Mouse (Mus musculus): ENCODE results near the gene Rnase12. TPM values are rescaled to one million over a fixed set of nuclear protein-coding genes. Genes with fewer than 3 reads are reported as not detected.

Gene Rnase12
- polyA plus RNA-seq, 1 experiment = not detected

DNA sequence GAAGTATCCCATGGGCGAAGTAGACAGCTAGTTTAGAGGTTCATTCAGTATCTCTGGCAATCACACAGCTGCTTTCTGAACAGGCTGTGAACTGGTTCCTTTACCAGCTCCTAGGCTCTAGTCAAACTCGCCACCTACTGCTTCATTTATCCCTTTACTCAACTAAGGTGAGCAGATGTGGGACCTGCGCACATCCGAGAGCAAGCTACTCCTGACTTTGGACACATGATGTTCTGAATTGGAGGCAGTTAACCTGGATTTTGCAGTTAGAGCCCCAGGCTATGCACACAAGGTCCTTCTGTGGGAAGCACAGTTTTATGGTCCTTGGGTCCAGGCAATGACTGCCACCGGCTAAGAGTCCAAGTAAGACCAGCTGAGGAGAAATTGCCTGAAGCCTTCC, 3.3 kb upstream of the Rnase12 start:
- TF ChIP-seq POLR2A (IDR thresholded peaks at IDR 0.05; ENCODE audit: control insufficient read depth, low read depth, low read length) (no peak), CTCF (IDR thresholded peaks at IDR 0.05; ENCODE audit: control insufficient read depth, insufficient read depth, insufficient replicate concordance, low read depth, low read length) (no peak)
- Histone ChIP-seq H3K27me3 (ENCODE audit: control insufficient read depth, insufficient read depth, low read length) (no peaks in the 10 kb centered on the region), H3K4me1 (ENCODE audit: control insufficient read depth, insufficient read depth, low read length) (peaks cover 4% of the 10 kb centered on the region), H3K27ac (ENCODE audit: control insufficient read depth, insufficient read depth, low read depth, low read length) (no peak overlapping the region), H3K4me3 (ENCODE audit: control insufficient read depth, low read depth, low read length) (no peak overlapping the region), H3K36me3 (ENCODE audit: control insufficient read depth, insufficient read depth, low read length) (no peaks in the 10 kb centered on the region)

DNA sequence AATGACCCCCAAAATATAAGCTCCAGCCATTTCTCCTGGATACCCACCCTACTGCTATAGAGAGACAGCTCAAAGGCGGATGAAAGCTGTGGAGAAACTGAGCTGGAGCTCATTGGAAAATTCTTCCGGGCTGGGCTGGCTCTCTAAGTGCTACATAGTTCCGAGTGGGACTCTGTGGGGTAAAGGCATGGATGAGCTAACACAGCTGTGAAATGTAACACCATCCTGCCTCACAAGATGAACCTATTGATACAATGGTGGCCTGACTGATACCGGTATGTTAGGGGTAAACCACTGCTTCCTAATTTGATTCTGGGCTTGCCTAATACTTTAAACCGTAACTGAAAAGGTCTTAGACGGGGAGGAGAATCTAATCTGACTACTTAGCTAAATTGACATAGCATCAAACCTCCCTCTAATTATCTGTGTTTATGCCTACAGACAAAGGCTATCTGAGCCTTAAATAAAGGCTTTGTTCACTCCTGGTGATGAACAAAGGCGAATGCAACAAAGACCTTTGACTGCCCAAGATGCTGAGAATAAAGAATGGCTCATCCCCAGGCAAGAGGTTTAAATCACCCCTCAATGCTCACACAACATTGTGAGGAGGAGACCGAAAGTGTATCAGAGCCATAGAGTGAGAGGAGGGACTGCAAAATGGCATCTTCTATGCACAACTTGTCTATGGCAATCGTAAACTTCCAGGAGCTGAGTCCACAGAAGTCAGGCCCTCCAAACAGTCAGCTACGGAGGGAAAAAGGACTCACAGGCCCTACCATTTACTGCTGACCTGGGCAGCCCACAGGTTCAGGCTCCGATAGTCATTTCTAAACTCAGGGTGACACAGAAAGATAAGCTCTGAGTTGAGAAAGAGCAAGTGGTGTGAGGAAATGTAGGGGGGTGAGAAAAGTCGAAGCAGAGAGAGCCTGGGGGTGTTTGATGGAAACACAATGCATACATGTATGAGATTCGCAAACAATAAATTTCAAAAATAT, 2.9 kb downstream of the Rnase12 start:
- no peaks in the 10 kb centered on the region for H3K36me3 ChIP-seq (ENCODE audit: control insufficient read depth, insufficient read depth, low read length)
- H3K27me3 ChIP-seq (ENCODE audit: control insufficient read depth, insufficient read depth, low read length) = no peaks in the 10 kb centered on the region
- no peak overlapping the region for H3K27ac ChIP-seq (ENCODE audit: control insufficient read depth, insufficient read depth, low read depth, low read length)
- no peak overlapping the region for H3K4me3 ChIP-seq (ENCODE audit: control insufficient read depth, low read depth, low read length)
- TF ChIP-seq POLR2A (IDR thresholded peaks at IDR 0.05; ENCODE audit: control insufficient read depth, low read depth, low read length) (no peak), CTCF (IDR thresholded peaks at IDR 0.05; ENCODE audit: control insufficient read depth, insufficient read depth, insufficient replicate concordance, low read depth, low read length) (no peak)
- no peaks in the 10 kb centered on the region; the same call in 1 of the 2 replicates for H3K4me1 ChIP-seq (ENCODE audit: control insufficient read depth, insufficient read depth, low read length)

DNA sequence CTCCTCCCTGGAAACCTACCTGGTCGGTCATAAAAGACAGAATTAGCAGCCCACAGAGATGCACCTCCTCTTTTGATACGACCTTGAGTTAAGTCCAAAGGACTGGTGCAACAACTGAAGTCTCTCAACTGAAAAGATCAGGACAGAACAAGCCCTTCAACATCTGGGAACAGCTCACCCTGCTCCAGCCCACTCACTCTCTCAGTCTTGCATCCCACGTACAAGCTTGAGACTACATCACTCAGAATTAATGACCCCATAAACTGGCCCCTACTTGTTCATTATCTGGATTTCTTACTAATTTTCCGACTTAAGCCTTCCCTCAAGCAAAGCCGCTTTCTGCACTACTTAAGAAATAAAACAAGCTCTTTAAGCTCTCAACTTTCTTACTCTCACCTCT, 4.3 kb downstream of the Rnase12 start:
- Histone ChIP-seq H3K27me3 (ENCODE audit: control insufficient read depth, insufficient read depth, low read length) (no peaks in the 10 kb centered on the region), H3K4me1 (ENCODE audit: control insufficient read depth, insufficient read depth, low read length) (no peaks in the 10 kb centered on the region; the same call in 1 of the 2 replicates), H3K4me3 (ENCODE audit: control insufficient read depth, low read depth, low read length) (no peak overlapping the region), H3K27ac (ENCODE audit: control insufficient read depth, insufficient read depth, low read depth, low read length) (no peak overlapping the region), H3K36me3 (ENCODE audit: control insufficient read depth, insufficient read depth, low read length) (no peaks in the 10 kb centered on the region)
- no peak for TF ChIP-seq POLR2A (IDR thresholded peaks at IDR 0.05; ENCODE audit: control insufficient read depth, low read depth, low read length)

DNA sequence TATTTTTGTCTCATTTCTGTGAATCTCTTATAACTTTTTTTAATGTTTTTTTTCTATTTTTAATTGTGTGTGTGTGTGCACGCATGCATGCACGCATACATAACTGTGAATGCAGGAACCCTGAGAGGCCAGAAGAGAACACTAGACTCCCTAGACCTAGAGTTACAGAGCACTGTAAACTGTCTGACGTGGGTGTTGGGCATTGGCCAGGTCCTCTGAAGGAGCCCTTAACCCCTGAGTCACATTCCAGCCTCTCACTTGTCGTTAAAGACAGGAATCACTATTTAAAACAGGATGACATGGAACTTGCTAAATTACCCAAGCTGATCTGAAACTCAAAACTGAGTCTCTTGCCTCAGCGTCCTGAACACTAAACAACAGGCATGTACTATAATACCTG, 5.5 kb downstream of the Rnase12 start:
- no peak for TF ChIP-seq POLR2A (IDR thresholded peaks at IDR 0.05; ENCODE audit: control insufficient read depth, low read depth, low read length)
- no peak for TF ChIP-seq CTCF (IDR thresholded peaks at IDR 0.05; ENCODE audit: control insufficient read depth, insufficient read depth, insufficient replicate concordance, low read depth, low read length)
- no peaks in the 10 kb centered on the region for H3K27me3 ChIP-seq (ENCODE audit: control insufficient read depth, insufficient read depth, low read length)
- no peaks in the 10 kb centered on the region; the same call in 1 of the 2 replicates for H3K4me1 ChIP-seq (ENCODE audit: control insufficient read depth, insufficient read depth, low read length)
- no peak overlapping the region for H3K4me3 ChIP-seq (ENCODE audit: control insufficient read depth, low read depth, low read length)
- H3K27ac ChIP-seq (ENCODE audit: control insufficient read depth, insufficient read depth, low read depth, low read length) = no peak overlapping the region
- no peaks in the 10 kb centered on the region for H3K36me3 ChIP-seq (ENCODE audit: control insufficient read depth, insufficient read depth, low read length)

DNA sequence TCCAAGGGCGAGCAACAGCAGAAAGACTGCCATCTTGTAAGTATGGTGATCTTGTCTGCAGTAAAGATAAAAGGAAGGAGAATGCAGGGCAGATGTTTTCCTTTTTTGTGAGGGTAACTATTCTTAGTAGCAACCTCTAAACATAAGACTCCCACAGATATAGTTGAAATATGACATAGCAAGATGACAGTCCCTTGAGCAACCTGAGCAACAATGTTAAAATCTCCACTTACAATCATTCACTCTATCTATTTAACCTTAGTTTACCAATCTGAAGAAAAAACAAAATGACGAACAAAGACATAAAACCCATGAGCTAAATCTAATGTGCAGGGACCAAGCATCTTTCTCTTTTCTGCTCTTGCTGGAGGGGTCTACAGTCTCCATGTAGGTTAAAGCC, 7.4 kb downstream of the Rnase12 start, which contains the start of gene Rnase11:
Gene Rnase11, minus strand, starts transcription at position 101 of the 400 bp plus-strand sequence.
- Histone ChIP-seq H3K36me3 (ENCODE audit: control insufficient read depth, insufficient read depth, low read length) (no peaks in the 10 kb centered on the region), H3K27me3 (ENCODE audit: control insufficient read depth, insufficient read depth, low read length) (no peaks in the 10 kb centered on the region), H3K27ac (ENCODE audit: control insufficient read depth, insufficient read depth, low read depth, low read length) (no peak within 1 kb of the TSS), H3K4me3 (ENCODE audit: control insufficient read depth, low read depth, low read length) (no peak within 1 kb of the TSS), H3K4me1 (ENCODE audit: control insufficient read depth, insufficient read depth, low read length) (no peaks in the 10 kb centered on the region; the same call in 1 of the 2 replicates)
- TF ChIP-seq CTCF (IDR thresholded peaks at IDR 0.05; ENCODE audit: control insufficient read depth, insufficient read depth, insufficient replicate concordance, low read depth, low read length) (no peak), POLR2A (IDR thresholded peaks at IDR 0.05; ENCODE audit: control insufficient read depth, low read depth, low read length) (no peak)

DNA sequence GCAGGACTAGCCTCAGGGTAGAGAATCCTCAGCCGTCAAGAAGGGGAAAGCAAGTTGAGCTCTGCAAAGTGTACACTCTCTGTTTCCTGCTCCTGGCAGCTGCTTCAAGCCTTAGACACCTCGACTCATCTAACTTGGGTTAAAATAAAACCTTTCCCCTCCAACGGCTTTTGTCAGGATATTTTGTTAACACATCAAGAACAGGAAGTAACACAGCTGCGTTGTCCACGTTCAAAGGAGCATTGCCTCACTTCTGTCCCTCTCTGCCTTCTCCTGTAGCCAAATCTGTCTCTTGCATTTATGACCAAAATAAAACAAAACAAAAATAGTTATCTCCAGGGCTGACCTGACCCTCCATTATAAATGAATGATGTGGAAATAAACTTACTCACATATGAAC, 9.6 kb downstream of the Rnase12 start:
- no peaks in the 10 kb centered on the region for H3K4me1 ChIP-seq (ENCODE audit: control insufficient read depth, insufficient read depth, low read length)
- no peak overlapping the region for H3K4me3 ChIP-seq (ENCODE audit: control insufficient read depth, low read depth, low read length)
- no peak overlapping the region for H3K27ac ChIP-seq (ENCODE audit: control insufficient read depth, insufficient read depth, low read depth, low read length)
- H3K36me3 ChIP-seq (ENCODE audit: control insufficient read depth, insufficient read depth, low read length) = no peaks in the 10 kb centered on the region
- TF ChIP-seq POLR2A (IDR thresholded peaks at IDR 0.05; ENCODE audit: control insufficient read depth, low read depth, low read length) (no peak), CTCF (IDR thresholded peaks at IDR 0.05; ENCODE audit: control insufficient read depth, insufficient read depth, insufficient replicate concordance, low read depth, low read length) (no peak)
- H3K27me3 ChIP-seq (ENCODE audit: control insufficient read depth, insufficient read depth, low read length) = no peaks in the 10 kb centered on the region

DNA sequence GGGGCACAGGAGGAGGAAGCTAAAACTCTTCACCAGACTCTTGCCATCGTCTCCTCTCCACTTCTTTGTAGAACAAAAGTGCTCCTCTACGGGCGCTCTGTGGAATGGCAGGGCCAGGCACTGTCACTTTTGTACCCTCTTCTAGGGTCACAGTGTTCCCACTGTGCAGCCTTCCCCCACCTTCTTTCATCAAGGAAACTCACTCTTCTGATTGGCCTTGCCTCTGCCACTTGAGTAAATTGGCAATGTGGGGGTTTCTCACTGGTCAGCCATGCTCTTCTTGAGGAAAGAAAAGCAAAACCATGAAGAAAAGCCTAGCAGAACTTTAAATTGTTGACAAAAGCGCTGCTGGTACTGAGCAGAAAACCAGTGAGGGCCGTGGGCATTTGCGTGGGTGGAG, 15.7 kb downstream of the Rnase12 start, which contains the start of gene Rnase9:
Gene Rnase9, minus strand, starts transcription at position 101 of the 400 bp plus-strand sequence.
- H3K4me1 ChIP-seq (ENCODE audit: control insufficient read depth, insufficient read depth, low read length) = no peaks in the 10 kb centered on the region
- H3K27me3 ChIP-seq (ENCODE audit: control insufficient read depth, insufficient read depth, low read length) = no peaks in the 10 kb centered on the region
- no peaks in the 10 kb centered on the region for H3K36me3 ChIP-seq (ENCODE audit: control insufficient read depth, insufficient read depth, low read length)
- TF ChIP-seq CTCF (IDR thresholded peaks at IDR 0.05; ENCODE audit: control insufficient read depth, insufficient read depth, insufficient replicate concordance, low read depth, low read length) (no peak), POLR2A (IDR thresholded peaks at IDR 0.05; ENCODE audit: control insufficient read depth, low read depth, low read length) (no peak)
- no peak within 1 kb of the TSS for H3K27ac ChIP-seq (ENCODE audit: control insufficient read depth, insufficient read depth, low read depth, low read length)
- H3K4me3 ChIP-seq (ENCODE audit: control insufficient read depth, low read depth, low read length) = no peak within 1 kb of the TSS
